Mouse (Mus musculus) megakaryocyte, embryonic 14.5 days (primary cell): ENCODE data around the gene Suco.

ENCODE experiments used
- FLI1 ChIP-seq: IDR thresholded peaks from 2 replicates; pipeline ENCODE4 v1.6.1; 2012; ENCODE audit warnings: low read length, inconsistent platforms, mixed read lengths
- GATA1 ChIP-seq: IDR thresholded peaks from 3 replicates; pipeline ENCODE4 v1.6.1; 2012; ENCODE audit warnings: mixed read lengths, low read length, inconsistent platforms, borderline replicate concordance

DNA sequence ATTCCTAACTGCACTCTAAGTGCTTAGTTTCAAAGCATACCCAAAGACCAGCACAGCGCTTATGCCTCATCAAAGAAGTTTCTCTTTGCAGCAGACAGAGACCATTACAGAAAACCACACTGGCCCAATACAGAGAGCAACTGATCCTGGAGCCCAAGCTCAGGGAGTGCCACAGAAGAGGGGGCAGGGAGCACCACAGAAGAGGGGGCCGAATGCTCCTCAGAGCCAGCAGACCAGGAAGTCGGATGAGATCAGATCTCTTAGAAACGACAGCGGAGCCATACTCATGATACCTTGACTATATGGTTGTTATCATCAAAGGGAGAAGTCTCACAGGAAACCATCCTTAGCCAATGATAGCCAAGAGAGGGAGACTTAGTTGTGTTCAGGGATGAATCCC lies 67.1 kb downstream of the Suco start:
- TF ChIP-seq GATA1: no peak
- TF ChIP-seq FLI1: no peak
